Mouse (Mus musculus) stomach, embryonic 15.5 days (tissue): ENCODE data around the gene Cpvl. TPM values are rescaled to one million over a fixed set of nuclear protein-coding genes. Genes with fewer than 3 reads are reported as not detected.
A peak's percentile ranks its signal among the peaks of the same experiment; 100 is the strongest.

ENCODE experiments used
- ATAC-seq: fragments of 200-750 bp; cut with Nextera tagmentation; 2 replicates; pipeline ENCODE4 v1.8.0; 2017; ENCODE audit warnings: low read depth, moderate number of reproducible peaks, moderate TSS enrichment; ENCODE audit not compliant: insufficient read depth, low FRiP score
- H3K27ac ChIP-seq: fragments of 300-500 bp; sonication (generic); 2 replicates; pipeline ENCODE4 v1.5.1; 2015; ENCODE audit warnings: mild to moderate bottlenecking, inconsistent platforms
- H3K27me3 ChIP-seq: fragments of 300-500 bp; sonication (generic); replicated peaks from 2 replicates; pipeline ENCODE4 v1.6.1; 2015; ENCODE audit warnings: inconsistent platforms
- H3K36me3 ChIP-seq: fragments of 300-500 bp; sonication (generic); 2 replicates; pipeline ENCODE4 v1.6.1; 2015; ENCODE audit warnings: inconsistent platforms
- H3K4me1 ChIP-seq: fragments of 300-500 bp; sonication (generic); 2 replicates; pipeline ENCODE4 v1.6.1; 2015; ENCODE audit warnings: inconsistent platforms
- H3K4me2 ChIP-seq: fragments of 300-500 bp; sonication (generic); 2 replicates; pipeline ENCODE4 v1.6.1; 2015; ENCODE audit warnings: mild to moderate bottlenecking, inconsistent platforms
- H3K4me3 ChIP-seq: fragments of 300-500 bp; sonication (generic); replicated peaks from 2 replicates; pipeline ENCODE4 v1.5.1; 2015; ENCODE audit warnings: inconsistent platforms
- H3K9ac ChIP-seq: fragments of 300-500 bp; sonication (generic); 2 replicates; pipeline ENCODE4 v1.6.1; 2015; ENCODE audit warnings: inconsistent platforms
- H3K9me3 ChIP-seq: fragments of 300-500 bp; sonication (generic); 2 replicates; pipeline ENCODE4 v1.6.1; 2016; ENCODE audit warnings: inconsistent platforms
- WGBS: fragments of 180-500 bp; shearing (Covaris S2); methylation state at CpG from one replicate; pipeline ENCODE4 v1.1.7; 2015; 5-methylcytosine and 5-hydroxymethylcytosine counted together
- polyA plus RNA-seq: library from polyadenylated mRNA; unstranded; fragments of >200 nt; fragmentation: Nextera tagmentation; extraction: Ambion mirVana; gene quantifications from 2 replicates; pipeline ENCODE4 v1.2.1, GENCODE M21; 2015

Gene Cpvl
- polyA plus RNA-seq, 1 experiment from 2014 or later = 0.19 TPM

- H3K36me3 ChIP-seq = no peaks in the 10 kb centered on the region
- H3K27ac ChIP-seq = no peak overlapping the region
- ATAC-seq = no peak
- H3K4me1 ChIP-seq = no peaks in the 10 kb centered on the region
- H3K9ac ChIP-seq = no peak overlapping the region
- no peaks in the 10 kb centered on the region for H3K27me3 ChIP-seq
- H3K4me2 ChIP-seq = no peak overlapping the region
- H3K4me3 ChIP-seq = no peak overlapping the region
- H3K9me3 ChIP-seq = no peaks in the 10 kb centered on the region
- WGBS = 64% methylated on average over 3 of the region's 3 CpGs
Measured at GRCm38 (mm10) chr6:53992386-53992785, 13.9 kb upstream of the Cpvl start.

DNA sequence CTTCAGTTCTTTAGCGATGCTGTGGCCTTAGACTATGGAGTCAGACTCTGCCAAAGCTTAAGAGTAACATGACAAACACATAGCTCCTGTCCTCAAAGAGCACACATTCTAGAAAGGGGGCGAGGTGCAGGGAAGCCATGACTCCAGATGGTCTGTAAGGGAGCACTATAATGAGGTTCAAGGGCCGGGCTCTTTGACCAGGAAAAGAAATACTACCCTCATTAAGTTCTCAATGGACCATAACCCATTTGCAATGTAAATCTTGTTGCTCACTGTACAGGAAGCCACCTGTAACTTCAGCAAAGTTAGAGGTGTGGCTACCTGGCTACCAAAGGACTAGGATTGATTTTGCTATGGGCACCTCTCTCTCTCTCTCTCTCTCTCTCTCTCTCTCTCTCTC is 8.8 kb upstream of the Cpvl start:
- ATAC-seq = no peak
- Histone ChIP-seq H3K9me3 (no peaks in the 10 kb centered on the region), H3K4me3 (no peak overlapping the region), H3K27ac (no peak overlapping the region), H3K4me1 (no peaks in the 10 kb centered on the region), H3K27me3 (no peaks in the 10 kb centered on the region), H3K36me3 (no peaks in the 10 kb centered on the region), H3K4me2 (no peak overlapping the region), H3K9ac (no peak overlapping the region)
- 84% methylated on average over 3 of the region's 3 CpGs for WGBS

- WGBS = 67% methylated on average over 14 of the region's 14 CpGs
- no peak overlapping the region for H3K9ac ChIP-seq
- no peak overlapping the region for H3K27ac ChIP-seq
- no peaks in the 10 kb centered on the region for H3K9me3 ChIP-seq
- H3K36me3 ChIP-seq = no peaks in the 10 kb centered on the region
- no peak overlapping the region for H3K4me3 ChIP-seq
- H3K4me1 ChIP-seq = peaks cover 5% of the 10 kb centered on the region; the same call in 1 of the 2 replicates
- ATAC-seq = no peak
- no peaks in the 10 kb centered on the region for H3K27me3 ChIP-seq
- H3K4me2 ChIP-seq = no peak overlapping the region
Measured at GRCm38 (mm10) chr6:53986273-53986985, 8.0 kb upstream of the Cpvl start.

GRCm38 (mm10) chr6:53983820-53984219 is 5.3 kb upstream of the Cpvl start:
- no peaks in the 10 kb centered on the region for H3K27me3 ChIP-seq
- no peaks in the 10 kb centered on the region for H3K36me3 ChIP-seq
- H3K9ac ChIP-seq = no peak overlapping the region
- no peak overlapping the region for H3K4me3 ChIP-seq
- no peak for ATAC-seq
- H3K4me1 ChIP-seq = peaks cover 5% of the 10 kb centered on the region; the same call in 1 of the 2 replicates
- no peak overlapping the region for H3K4me2 ChIP-seq
- 64% methylated on average over 6 of the region's 6 CpGs for WGBS
- no peak overlapping the region for H3K27ac ChIP-seq
- no peaks in the 10 kb centered on the region for H3K9me3 ChIP-seq

DNA sequence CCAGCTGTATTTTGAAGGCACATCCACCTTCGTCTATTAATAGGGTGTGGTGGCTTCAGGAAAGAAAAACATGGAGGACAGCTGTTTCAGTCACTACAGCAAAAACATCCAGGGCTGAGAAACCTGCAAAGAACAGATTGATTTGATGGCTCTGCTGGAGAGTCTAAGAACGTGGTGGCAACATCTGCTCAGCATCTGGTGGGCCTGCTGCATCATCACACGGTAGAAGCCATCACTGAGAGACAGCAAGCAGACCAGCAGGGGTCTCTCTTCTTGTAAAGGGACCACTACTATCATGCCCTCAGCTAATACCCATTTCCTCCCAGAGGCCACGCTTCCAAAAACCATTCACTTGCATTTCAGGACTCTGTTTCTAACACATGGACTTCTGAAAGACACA is 4.1 kb upstream of the Cpvl start:
- peaks cover 5% of the 10 kb centered on the region; the same call in 1 of the 2 replicates for H3K4me1 ChIP-seq
- no peaks in the 10 kb centered on the region for H3K36me3 ChIP-seq
- WGBS = 48% methylated on average over 4 of the region's 4 CpGs
- ATAC-seq = no peak
- H3K27me3 ChIP-seq = no peaks in the 10 kb centered on the region
- no peak overlapping the region for H3K27ac ChIP-seq
- H3K9ac ChIP-seq = no peak overlapping the region
- no peak overlapping the region for H3K4me2 ChIP-seq
- H3K9me3 ChIP-seq = no peaks in the 10 kb centered on the region
- no peak overlapping the region for H3K4me3 ChIP-seq

DNA sequence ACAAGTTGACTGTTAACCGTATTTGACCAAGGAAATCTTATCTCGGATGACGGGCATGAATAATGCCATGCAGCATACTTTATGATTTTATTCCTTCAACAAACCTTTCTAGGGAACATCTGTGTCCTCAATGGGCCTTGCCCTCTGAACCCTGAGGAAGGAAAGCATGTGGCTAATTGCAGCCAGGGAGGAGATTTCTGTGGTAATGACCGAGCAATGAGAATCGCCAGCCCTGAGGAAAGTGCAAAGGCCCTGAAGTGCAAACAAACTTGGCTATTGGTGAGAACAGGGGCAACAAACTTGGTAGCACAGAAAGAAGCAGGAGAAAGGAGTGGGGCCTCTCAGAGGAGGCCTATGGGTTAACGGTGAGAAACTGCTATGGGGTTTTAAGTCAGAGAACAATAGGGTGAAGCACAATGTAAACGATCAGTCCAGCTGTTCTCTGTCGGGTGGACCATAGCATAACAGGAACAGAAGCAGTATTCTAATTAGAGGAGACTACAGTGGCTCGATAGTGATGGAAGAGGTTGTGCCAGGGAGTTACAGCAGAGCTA is 3.7 kb upstream of the Cpvl start:
- Histone ChIP-seq H3K27ac (no peak overlapping the region), H3K4me1 (peaks cover 5% of the 10 kb centered on the region; the same call in 1 of the 2 replicates), H3K27me3 (no peaks in the 10 kb centered on the region), H3K36me3 (no peaks in the 10 kb centered on the region), H3K9ac (no peak overlapping the region), H3K9me3 (no peaks in the 10 kb centered on the region), H3K4me3 (no peak overlapping the region), H3K4me2 (no peak overlapping the region)
- 49% methylated on average over 9 of the region's 9 CpGs for WGBS
- no peak for ATAC-seq

- peaks cover 5% of the 10 kb centered on the region; the same call in 1 of the 2 replicates for H3K4me1 ChIP-seq
- no peak overlapping the region for H3K4me3 ChIP-seq
- H3K9ac ChIP-seq = no peak overlapping the region
- H3K36me3 ChIP-seq = no peaks in the 10 kb centered on the region
- H3K4me2 ChIP-seq = no peak overlapping the region
- no peaks in the 10 kb centered on the region for H3K27me3 ChIP-seq
- ATAC-seq = peak; percentile 47; the same call in 1 of the 2 replicates
- H3K9me3 ChIP-seq = no peaks in the 10 kb centered on the region
- H3K27ac ChIP-seq = no peak overlapping the region
- WGBS = 71% methylated on average over 15 of the region's 15 CpGs
Measured at GRCm38 (mm10) chr6:53980817-53981480, 2.5 kb upstream of the Cpvl start.

- Histone ChIP-seq H3K9me3 (no peaks in the 10 kb centered on the region), H3K4me1 (peaks cover 5% of the 10 kb centered on the region; the same call in 1 of the 2 replicates), H3K9ac (no peak overlapping the region), H3K27ac (no peak overlapping the region), H3K4me2 (no peak overlapping the region), H3K4me3 (no peak overlapping the region), H3K27me3 (no peaks in the 10 kb centered on the region), H3K36me3 (no peaks in the 10 kb centered on the region)
- WGBS = 72% methylated on average over 1 of the region's 1 CpGs
- no peak for ATAC-seq
Measured at GRCm38 (mm10) chr6:53974040-53974439, 4.4 kb downstream of the Cpvl start.

DNA sequence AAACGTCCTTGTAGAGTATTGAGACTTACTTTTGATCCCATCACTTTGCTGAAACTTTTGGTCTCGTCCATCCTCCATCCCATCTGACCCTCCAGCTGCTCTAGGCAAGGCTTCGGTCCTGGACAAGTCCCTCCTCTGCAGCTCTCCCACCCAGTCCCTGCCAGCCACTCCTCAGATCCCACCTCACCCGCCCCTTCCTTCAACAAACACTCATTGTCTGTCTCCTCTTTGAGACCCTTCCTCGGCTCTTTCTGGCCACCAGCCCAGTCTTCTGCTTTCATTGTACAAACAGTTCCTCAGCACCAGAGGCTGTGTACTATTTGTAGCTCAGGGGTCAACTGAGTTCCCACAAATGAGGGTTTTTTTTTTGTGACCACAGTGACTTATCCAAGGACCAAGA is 5.0 kb downstream of the Cpvl start:
- Histone ChIP-seq H3K4me2 (no peak overlapping the region), H3K9ac (no peak overlapping the region), H3K27me3 (no peaks in the 10 kb centered on the region), H3K4me1 (peaks cover 5% of the 10 kb centered on the region; the same call in 1 of the 2 replicates), H3K4me3 (no peak overlapping the region), H3K27ac (no peak overlapping the region), H3K36me3 (no peaks in the 10 kb centered on the region), H3K9me3 (no peaks in the 10 kb centered on the region)
- ATAC-seq = no peak
- 33% methylated on average over 5 of the region's 5 CpGs for WGBS

DNA sequence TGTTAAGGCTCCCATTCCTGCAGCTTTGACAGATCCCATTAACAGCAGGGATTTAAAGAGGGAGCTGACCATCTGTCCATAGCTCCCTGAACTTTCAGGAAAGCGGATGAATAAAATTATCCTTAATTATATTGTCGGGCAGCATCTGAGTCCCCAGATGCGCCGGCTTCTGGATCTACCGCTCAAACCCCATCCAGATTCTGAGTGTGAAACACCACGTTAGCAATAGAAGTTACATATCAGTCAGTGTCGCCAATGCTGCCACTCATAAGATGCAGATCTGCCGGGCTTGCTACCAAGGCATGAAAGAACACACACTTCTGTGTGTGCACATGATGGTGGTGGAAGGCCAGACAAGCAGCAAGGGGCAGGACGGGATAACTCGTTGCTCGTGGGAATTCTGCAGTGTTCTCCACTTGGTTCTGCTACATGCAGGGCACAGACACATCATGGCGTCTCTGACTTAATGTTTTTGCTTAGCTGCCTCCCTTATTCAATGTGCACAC is 6.2 kb downstream of the Cpvl start:
- Histone ChIP-seq H3K27me3 (no peaks in the 10 kb centered on the region), H3K4me1 (peaks cover 8% of the 10 kb centered on the region; the same call in 1 of the 2 replicates), H3K36me3 (no peaks in the 10 kb centered on the region), H3K9me3 (no peaks in the 10 kb centered on the region), H3K27ac (no peak overlapping the region), H3K4me2 (no peak overlapping the region), H3K4me3 (no peak overlapping the region), H3K9ac (no peak overlapping the region)
- WGBS = 71% methylated on average over 12 of the region's 12 CpGs
- no peak for ATAC-seq

DNA sequence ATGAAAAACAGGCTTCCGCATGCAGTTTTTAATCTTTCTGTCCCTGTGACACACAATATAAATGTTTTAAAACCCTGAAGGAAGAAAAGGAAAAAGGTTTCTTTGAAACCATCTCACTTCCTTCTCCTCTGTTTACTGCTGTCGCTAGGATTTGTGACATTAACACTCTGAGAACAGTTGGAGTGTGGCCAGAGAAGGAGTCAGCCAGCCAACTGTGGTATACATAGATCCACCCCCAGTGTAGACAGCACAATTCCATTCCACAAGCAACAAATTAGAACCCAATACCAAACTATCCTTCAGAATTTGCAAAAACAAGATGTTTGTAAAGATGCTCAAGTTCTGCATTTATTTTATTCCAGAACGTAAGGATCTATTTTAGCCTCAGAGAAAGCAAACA is 6.7 kb downstream of the Cpvl start:
- Histone ChIP-seq H3K36me3 (no peaks in the 10 kb centered on the region), H3K9ac (no peak overlapping the region), H3K27me3 (no peaks in the 10 kb centered on the region), H3K27ac (no peak overlapping the region), H3K4me2 (no peak overlapping the region), H3K9me3 (no peaks in the 10 kb centered on the region), H3K4me1 (peaks cover 8% of the 10 kb centered on the region; the same call in 1 of the 2 replicates), H3K4me3 (no peak overlapping the region)
- 45% methylated on average over 3 of the region's 3 CpGs for WGBS
- ATAC-seq = no peak

DNA sequence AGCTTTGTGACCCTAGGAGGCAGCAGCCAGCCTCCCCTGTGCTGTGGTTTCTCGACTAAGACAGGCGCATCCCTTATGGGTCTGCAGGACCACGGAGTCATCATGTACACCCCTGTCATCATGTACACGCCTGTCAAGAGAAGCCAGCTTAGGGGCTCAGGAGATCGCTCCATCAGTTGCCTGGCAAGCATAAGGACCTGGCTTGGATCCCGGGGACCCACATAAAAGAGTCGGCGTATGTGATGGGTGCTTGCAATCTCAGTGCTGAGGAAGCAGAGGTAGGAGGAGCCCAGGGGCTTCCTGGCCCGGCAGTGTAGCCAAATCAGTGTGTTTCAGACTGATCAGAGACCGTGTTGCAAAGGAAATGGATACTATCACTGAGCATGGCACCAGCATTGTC is 9.4 kb downstream of the Cpvl start:
- H3K9me3 ChIP-seq = no peaks in the 10 kb centered on the region
- no peaks in the 10 kb centered on the region for H3K36me3 ChIP-seq
- H3K9ac ChIP-seq = no peak overlapping the region
- no peak for ATAC-seq
- no peak overlapping the region for H3K4me2 ChIP-seq
- WGBS = 80% methylated on average over 10 of the region's 10 CpGs
- no peaks in the 10 kb centered on the region for H3K27me3 ChIP-seq
- peaks cover 8% of the 10 kb centered on the region; the same call in 1 of the 2 replicates for H3K4me1 ChIP-seq
- no peak overlapping the region for H3K27ac ChIP-seq
- H3K4me3 ChIP-seq = no peak overlapping the region
